Mouse (Mus musculus) lung, postnatal 14 days (tissue): ENCODE results near the gene E2f7.

ENCODE experiments used
- DNase-seq: peaks from one replicate; pipeline ENCODE4 v3.0.0; 2021

The E2f7 gene

DNA sequence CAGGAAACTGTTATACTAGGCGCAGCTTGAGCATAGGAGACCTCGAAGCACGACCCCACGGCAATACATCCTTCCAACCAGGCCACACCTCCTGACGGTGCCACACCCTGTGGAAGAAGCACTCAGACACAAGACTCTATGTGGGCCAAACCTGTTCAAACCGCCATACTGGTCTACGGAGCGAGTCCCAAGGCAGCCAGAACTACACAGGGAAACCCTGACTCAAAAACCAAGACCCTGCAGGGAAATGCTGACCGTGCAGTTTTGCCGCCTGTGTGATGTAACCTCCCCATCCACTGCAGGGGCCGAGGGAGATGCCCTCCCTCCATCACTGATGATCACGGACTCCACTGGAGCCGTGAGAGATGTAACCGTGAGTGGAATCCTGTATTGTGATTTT lies 36.5 kb downstream of the E2f7 start:
- no peak for DNase-seq

DNA sequence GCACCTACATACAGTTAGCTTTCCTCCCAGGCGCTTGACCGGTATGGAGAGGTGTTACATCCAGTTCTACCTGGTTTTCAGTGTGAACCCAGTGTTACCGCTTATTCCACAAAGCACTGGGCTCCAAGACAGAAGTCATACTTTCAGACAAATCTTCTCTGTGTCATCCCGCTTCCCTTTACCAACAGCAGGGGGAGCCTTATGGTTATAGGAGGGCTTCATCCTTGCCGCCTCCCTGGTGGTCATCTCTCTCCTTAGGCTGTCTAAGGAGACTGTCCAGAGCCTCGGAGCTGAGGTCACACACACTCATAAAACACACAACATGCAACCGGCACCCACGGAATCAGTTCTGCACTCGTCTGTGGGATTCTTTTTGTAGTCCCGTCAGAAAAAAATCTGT lies 37.4 kb downstream of the E2f7 start:
- DNase-seq: peak; percentile 14

DNA sequence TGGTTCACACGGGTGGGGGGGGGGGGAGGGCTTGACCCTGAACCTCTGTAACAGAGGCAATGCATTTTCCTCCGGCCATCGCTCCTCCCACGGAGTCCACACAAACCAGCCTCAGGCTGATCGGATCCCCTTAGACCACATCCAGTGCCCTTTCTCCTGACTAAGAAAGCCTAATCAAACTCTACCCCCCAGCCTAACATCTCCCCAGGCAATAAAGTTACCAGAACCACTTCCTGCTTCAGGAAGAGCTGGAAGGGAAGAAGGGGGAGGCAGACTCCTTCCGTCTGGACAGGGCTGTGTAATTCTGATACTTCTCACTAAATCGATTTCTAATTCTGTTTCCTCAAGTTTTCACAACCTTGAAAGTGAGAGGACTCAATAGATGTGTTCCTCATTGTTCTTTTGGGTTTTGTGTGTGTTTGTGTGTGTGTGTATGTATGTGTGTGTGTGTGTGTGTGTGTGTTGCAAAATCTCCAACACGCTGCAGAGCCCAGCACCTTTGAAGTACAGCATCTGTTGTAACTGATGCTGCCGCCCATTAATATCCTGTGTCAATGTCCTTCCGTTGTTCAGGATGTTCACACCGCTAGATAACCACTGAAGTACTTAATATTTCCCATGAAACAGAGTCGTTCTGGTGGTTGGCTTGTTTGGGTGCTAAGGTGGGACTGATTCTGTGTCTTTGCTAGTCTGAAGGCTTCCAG lies 43.0 kb downstream of the E2f7 start:
- DNase-seq: no peak

DNA sequence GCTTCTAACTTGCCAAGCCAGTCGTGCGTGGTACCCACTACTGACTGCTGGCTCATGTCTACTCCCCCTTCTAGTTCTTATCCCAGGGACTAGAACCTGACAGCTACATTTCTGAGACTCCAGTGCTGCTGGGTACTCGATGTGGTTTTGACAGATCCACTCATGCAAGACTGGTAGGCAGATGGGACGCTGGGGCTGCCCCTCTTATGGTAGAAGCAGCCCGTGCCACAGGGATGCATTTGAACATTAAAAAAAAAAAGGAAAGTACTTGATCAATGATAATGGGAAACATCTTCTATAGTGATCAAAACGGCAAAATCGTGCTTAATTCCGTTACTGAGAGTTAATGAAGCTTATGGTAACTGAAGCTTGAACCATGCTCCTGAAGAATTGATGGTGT lies 44.4 kb downstream of the E2f7 start:
- DNase-seq: no peak

DNA sequence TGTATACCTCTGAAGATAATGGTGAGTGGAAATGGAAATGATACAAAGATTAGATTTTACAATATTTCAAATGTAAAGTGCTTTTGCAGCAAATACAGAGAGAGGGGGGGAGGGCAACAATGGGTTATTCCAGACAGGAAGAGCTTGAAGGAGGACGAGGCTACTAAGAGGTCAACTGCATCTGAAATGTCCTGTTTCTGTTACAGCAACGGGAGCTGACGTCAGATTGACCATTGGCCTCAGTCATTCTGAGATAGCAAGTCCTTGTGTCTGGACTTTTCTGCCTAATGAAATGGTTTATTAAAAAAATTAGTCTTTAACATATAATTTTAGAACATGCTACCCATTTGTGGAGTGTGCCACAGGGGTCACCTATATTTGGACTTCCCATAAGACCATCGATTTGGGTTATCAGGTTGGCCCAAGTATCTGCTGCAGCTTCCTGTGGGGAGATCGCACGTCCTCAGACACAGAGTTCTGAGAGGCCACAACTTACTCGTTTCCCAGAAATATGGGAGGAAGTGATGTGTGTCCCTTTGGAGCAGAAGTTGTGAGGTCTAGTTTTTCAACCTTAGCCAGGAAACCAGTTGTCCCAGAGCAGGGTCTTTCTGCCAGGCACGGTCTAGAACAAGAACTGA lies 48.0 kb downstream of the E2f7 start:
- no peak for DNase-seq

DNA sequence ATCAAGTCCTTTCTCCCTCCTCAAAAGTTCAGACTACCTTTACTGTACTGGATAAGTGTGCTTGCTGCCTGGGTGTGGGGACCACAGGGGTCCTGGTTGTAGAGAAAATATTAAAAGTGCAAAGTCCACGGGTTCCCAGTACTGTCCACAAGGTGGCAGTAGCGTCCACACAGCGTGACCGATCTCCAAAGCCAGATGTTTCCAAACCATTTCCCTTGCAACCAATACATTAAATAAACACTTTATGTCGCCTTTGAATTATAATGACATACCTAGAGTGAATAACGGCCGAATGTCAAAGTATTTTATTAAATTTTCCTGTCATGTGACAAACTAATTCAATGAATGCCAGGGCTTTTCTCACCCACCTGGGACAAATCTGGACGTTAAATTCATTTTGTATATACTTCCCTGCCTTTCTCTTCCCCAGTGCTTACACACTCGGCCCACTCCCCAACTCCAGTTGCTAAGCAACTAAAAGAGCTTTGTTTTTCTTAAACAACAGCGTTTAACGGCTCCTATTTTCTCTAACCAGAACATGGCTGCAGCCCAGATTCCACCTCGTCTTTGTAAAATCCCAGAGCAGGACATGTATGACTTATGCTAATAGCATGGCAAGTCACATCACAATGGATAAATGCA lies 49.4 kb downstream of the E2f7 start:
- DNase-seq: peak; percentile 51

DNA sequence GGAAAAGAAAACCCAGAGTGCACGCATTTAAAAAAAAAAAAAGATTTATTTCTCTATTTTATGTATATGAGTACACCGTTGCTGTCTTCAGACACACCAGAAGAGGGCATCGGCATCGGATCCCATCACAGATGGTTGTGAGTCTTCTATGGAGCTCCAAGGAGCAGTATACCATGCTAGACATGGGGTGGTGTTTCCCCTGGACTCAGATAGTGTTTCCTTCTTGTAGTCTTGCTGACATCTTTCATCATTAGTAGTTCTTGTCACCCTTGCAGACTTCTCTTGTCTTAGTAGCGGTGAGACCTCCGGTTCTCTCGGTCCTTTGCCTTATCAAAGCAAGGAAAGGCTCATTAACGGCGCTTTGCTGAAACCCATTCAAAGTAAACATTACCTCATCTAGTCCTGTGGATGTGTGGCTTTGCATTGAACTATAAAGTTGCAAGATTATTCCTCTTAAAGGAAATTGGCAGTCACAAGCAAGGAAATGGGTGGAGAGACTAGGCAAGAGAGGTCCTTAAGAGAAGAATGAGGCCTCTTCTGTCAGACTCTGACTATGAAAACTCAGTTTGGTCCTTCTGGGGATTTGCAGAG lies 50.1 kb downstream of the E2f7 start:
- DNase-seq: no peak

DNA sequence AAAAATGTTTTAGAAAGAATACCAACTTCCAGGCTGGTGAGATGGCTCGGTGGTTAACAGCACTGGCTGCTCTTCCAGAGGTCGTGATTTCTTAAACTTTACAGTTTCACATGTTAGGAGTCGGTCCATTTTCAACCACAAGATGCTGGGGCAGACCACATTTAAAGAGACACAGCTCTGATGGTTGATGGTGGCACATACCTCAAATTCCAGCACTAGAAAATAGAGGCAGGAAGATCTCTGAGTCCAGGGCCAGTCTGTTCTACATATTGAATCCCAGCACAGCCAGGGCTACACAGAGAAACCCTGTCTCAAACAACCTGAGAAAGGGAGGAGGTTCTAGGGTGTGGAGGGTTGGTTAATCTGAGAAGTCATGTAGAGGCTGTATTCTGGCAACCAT lies 56.1 kb downstream of the E2f7 start:
- DNase-seq: no peak

DNA sequence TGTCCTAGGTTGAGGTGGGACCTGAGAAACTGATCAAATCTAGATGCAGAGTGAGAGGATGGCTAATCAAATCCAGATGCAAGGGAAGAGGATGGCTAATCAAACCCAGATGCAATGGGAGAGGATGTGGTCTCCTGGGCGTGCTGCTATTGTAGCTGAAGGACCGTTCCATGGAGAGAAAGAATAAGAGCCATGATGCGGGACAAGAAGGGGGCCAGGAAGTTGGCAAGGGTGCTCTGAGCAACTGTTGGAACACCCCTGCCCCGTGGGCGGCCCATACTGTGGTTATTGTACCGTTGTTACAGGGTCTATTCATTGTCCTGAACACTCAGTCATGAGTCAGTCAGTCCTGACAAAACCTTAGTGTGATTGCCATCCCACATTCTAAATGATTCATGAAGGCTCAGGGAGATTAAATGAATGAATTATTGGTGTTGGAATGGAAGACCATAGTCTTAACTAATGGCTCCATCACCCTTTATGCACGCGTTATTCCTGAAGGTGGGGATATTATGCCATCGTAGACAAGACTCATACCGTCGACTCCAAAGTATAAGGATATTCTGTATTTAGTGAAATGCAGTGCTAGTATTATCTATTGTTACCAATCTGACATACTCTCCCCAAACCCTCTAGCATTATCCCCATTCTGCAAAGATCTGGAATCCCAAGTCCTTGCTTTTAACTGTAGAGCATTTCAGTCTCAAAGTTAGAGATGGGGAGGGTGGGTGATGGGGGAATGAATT lies 59.2 kb downstream of the E2f7 start:
- DNase-seq: no peak

DNA sequence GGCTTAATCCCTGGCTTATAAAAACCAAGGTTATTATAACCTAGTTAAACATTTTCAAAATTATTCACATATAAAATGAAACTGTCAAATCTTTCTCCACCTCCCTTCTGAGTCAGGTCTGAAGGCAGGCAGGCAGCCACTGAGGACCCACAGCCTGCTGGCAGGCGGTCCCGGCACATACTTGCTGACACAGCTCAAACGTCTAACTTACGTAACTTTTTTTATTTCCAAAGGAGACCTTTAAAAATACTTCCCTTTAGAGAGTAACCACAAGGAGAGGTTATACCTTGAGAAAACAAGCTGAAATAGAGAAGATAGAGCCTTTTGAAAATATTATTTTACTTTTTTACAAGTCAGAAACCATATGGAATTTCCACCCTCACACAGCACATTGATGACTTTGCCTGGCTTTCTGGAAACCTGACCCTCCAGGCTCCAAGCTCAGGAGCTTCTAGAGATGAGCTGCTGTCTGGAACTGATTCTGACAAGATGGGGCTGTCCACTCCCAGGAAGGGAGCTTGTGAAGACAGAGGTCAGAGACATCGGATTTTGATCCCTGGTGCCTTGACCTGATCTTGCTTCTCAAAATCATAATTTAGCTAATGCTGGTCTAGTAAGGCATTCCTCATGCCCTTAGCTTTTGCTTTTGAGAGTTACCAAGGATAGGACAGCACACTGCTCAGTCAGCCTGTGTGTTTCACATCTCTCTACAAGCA lies 59.9 kb downstream of the E2f7 start:
- no peak for DNase-seq

DNA sequence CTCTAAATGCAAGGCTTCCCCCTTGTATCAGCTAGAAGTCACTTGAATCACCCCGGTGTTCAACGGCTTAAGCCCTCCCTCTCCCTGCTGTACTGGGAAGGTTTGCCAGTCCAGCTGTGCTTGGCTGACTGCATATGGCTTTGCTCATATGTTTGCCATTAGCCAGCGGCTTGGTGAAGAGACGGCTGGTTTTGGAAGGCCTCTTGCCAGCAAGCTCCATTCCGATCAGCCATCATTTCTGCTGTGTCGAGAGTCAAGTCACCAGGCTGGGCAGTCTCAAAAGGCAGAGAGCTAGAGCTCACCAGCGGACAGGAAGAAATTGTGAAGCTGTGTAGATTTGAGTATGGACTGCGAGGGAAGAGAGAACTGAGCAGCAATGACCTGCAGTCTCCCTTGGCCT lies 61.2 kb downstream of the E2f7 start:
- DNase-seq: no peak

DNA sequence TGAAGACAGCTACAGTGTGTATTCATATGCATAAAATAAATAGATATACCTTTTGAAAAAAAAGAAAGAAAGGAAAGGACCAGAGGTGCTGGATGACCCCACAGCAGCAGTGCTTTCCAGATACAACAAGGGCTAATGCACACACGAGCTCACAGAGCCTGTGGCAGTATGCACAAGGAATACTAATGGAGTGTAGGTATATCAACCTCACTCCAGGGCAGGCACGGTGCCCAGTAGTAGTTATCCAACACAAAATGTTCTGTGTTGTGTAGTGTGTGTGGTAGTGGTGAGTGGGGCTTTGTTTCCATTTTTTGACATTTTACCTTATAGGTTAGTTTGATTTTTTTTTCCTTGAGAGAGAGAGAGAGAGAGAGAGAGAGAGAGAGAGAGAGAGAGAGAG lies 65.3 kb downstream of the E2f7 start:
- DNase-seq: no peak

DNA sequence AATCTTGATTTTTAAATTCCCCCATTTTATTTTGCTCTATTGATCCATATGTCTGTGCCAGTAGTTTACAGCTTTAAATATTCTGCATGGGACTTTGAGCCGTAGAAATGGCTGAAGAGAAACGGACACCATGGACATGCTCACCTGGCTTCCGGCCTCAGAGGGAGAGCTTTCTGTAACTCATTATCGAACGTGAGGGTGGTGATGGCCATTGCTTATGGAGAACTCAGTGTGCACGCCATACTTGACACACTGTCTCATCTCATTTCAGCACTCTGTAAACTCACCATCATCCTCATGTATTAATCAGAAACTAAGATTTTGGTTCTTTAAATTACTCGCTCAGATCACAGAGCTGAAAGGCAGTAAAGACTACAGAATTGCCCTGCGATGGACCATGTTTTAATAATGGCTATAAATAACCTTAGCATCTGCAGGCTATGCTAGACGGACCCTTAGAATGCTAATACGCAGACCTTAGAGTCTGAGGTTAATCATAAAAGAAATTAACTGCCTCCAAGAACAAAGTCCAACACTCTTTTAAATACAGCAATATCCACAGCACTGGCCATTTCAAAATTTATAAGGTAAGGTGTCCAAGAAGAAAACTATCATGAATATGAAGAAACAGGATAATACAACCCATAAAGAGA lies 66.1 kb downstream of the E2f7 start:
- DNase-seq: no peak

DNA sequence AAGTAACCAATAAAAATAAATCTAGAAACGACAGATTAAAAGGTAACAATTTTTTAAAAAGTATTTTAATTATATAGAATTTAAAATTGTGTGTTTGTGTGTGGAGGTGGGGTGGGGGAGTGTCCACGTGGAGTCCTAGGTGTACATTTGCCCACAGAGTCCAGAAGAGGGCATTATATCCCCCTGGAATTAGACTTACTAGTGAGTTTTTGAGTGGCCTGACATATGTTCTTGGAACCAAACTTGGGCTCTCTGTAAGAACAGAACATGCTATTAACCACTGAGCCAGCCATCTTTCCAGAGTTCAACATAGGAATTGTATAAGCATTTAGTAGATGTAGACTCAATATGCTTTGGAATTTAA lies 66.6 kb downstream of the E2f7 start:
- DNase-seq: no peak

DNA sequence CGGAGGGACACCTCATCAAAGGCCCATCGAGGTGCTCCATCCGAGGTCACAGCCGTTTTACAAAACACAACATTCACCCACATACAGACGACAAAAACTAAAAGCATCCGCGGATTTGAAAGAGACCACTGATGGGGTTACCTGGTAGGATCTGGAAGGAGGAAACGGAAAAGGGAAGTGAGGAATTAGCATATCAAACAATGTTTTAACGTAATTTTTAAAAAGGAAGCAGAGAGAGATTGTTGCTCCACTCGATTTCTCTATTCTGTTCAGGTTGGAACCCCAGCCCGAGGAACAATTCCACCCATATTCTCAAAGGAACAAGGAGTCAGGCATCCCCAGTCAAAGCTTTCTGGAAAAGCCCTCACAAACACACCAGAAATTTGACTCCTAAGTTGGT lies 75.9 kb downstream of the E2f7 start:
- no peak for DNase-seq

DNA sequence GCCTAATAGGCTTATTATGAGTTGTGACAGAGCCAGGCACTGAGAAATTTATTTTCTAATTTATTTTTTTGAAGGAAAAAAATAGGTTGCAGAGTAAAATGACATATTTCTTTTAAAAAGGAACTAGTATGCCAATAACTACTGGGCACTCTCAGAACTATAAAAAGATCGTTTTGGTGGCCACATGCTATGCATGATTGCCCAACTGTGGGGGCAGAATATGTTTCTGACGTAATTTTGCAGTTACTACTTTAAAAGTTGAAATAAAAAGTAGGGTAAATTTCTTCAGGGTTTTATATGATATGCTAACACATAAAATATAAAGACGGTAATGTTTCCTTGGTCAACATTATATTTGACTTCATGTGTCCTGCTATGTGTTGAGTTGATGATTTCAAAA lies 76.5 kb downstream of the E2f7 start:
- DNase-seq: no peak

DNA sequence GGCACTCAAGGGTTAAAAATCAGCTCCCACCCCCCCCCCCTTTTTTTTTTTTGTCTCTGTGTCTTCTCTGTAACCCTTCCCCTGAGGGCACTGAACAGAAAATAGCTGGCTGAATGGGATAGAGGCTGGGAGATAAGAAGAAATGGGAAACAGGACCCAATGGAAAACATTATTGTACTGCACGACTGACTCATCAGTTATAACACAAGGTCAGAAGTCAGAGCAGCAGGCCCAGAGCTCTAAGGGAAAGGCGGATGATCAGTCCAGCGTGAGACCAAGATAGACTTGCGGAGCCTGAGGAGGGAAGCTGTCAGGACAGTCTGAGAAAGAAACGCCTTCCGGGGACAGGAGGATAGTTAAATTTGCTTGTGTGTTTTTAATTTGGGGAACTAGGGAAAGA lies 87.1 kb downstream of the E2f7 start:
- no peak for DNase-seq

DNA sequence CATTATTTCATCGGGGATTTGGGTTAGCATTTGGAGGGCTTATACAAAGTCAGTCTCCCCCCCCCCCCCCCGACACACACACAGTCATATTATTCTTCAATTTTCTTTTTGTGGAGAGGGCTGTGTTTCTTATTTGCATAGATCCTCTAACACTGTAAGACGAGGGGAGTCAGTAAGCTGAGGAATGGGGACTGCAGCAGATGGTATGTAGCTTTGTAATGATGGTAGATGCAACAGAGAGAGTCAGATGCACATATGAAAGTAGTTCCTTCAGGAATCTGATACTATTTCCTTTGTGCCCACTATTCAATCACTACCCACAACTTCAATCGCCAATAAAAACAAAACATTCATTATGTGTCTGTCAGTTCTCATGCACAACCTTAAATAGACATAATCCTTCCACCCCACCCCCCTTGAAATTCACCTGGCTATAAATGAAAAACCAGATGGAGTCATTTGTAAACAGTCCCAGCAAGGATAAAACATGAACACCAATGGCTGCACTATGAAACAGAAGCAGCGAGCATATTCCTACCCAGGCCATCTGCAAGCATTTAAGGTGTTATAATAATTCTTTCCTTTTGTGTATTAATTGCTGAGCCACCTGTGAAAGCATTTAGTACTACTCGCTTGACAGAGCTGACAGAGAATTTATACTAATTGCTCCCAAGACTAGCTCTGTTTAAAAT lies 90.0 kb downstream of the E2f7 start:
- DNase-seq: no peak
